Mouse (Mus musculus) heart, adult 2 months (tissue): ENCODE measurements at regions not wholly inside any gene's neighbourhood (a gene's known extent, or its start where the extent isn't known, plus 50 kb on each side); places are given as distances from the start of the nearest gene placed in this dataset.

ENCODE experiments used
- CTCF ChIP-seq: fragments of 200-600 bp; IDR thresholded peaks from 2 replicates; pipeline ENCODE4 v1.8.1; 2022; ENCODE audit warnings: antibody characterized with exemption, mild to moderate bottlenecking, moderate library complexity
- EP300 ChIP-seq: fragments of 200-500 bp; IDR thresholded peaks from 2 replicates; pipeline ENCODE4 v1.6.1; 2011; ENCODE audit warnings: low read depth, low read length, control low read depth; ENCODE audit not compliant: insufficient read depth
- POLR2A ChIP-seq: fragments of 200-500 bp; IDR thresholded peaks from 2 replicates; pipeline ENCODE4 v1.6.1; 2011; ENCODE audit warnings: mild to moderate bottlenecking, low read depth, low read length, control low read depth; ENCODE audit not compliant: insufficient read depth

DNA sequence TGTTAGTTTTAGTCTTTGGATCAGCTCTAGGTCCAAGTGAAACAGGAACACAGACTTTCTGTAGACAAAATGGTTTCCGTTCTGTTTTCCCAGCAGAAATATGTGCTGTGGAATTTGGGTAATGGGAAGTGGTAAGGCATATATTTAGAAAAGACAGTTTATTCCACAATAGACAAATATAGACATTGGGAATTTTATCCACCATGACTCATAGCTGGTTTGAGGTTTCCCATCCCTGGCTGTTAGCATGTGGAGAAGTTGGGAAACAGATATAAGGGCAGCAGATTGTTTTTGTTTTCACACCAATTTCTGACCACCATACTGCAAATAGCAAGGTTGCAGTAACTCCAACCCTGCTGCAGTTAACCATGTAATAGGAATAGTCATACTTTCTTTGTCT, 385.0 kb upstream of the Adam34 start:
- no peak for TF ChIP-seq CTCF
- TF ChIP-seq POLR2A, result no peak
- no peak for TF ChIP-seq EP300
